Mouse (Mus musculus): Measurements from ENCODE around the gene Mrln.
"Not testable (repeated sequence)": the region's sequence is repeated elsewhere in the genome, so short reads cannot be mapped to it uniquely, and the experiment has no call there.

Mrln gene

GRCm38 (mm10) chr10:70195279-70195678, 9.2 kb upstream of the Mrln start:
- peak; percentile 77 for DNase-seq (ENCODE audit: low spot score)

- DNase-seq (ENCODE audit: low spot score), result peak; percentile 77
Measured at GRCm38 (mm10) chr10:70195786-70196185, 8.7 kb upstream of the Mrln start.

GRCm38 (mm10) chr10:70196666-70197065, 7.8 kb upstream of the Mrln start:
- DNase-seq (ENCODE audit: low spot score), result no peak

- DNase-seq (ENCODE audit: low spot score), result no peak
Measured at GRCm38 (mm10) chr10:70197601-70198000, 6.9 kb upstream of the Mrln start.

- no peak for DNase-seq (ENCODE audit: low spot score)
Measured at GRCm38 (mm10) chr10:70198012-70198411, 6.5 kb upstream of the Mrln start.

- DNase-seq (ENCODE audit: low spot score), result no peak
Measured at GRCm38 (mm10) chr10:70198951-70199463, 5.5 kb upstream of the Mrln start.

- no peak for DNase-seq (ENCODE audit: low spot score)
Measured at GRCm38 (mm10) chr10:70199466-70200210, 4.8 kb upstream of the Mrln start.

- DNase-seq (ENCODE audit: low spot score), result no peak
Measured at GRCm38 (mm10) chr10:70200889-70201500, 3.5 kb upstream of the Mrln start.

GRCm38 (mm10) chr10:70211281-70211680, 6.8 kb downstream of the Mrln start:
- no peak for DNase-seq (ENCODE audit: low spot score)

GRCm38 (mm10) chr10:70220971-70221370, 16.5 kb downstream of the Mrln start:
- no peak for DNase-seq (ENCODE audit: low spot score)

GRCm38 (mm10) chr10:70222231-70222630, 17.8 kb downstream of the Mrln start:
- DNase-seq (ENCODE audit: low spot score), result not testable (repeated sequence)

GRCm38 (mm10) chr10:70224571-70224970, 20.1 kb downstream of the Mrln start:
- DNase-seq (ENCODE audit: low spot score), result no peak

GRCm38 (mm10) chr10:70225760-70226159, 21.3 kb downstream of the Mrln start:
- no peak for DNase-seq (ENCODE audit: low spot score)

GRCm38 (mm10) chr10:70226608-70227007, 22.1 kb downstream of the Mrln start:
- DNase-seq (ENCODE audit: low spot score), result no peak

- DNase-seq (ENCODE audit: low spot score), result no peak
Measured at GRCm38 (mm10) chr10:70230352-70230751, 25.9 kb downstream of the Mrln start.

- no peak for DNase-seq (ENCODE audit: low spot score)
Measured at GRCm38 (mm10) chr10:70237936-70238335, 33.5 kb downstream of the Mrln start.

GRCm38 (mm10) chr10:70242751-70243444, 38.4 kb downstream of the Mrln start:
- peak; percentile 40 for DNase-seq (ENCODE audit: low spot score)

- peak; percentile 92 for DNase-seq (ENCODE audit: low spot score)
Measured at GRCm38 (mm10) chr10:70244921-70245558, 40.6 kb downstream of the Mrln start, which contains the start of gene Slc16a9. TSS of gene Slc16a9 (plus strand) at chr10:70245100.

GRCm38 (mm10) chr10:70245559-70245945, 41.1 kb downstream of the Mrln start:
- DNase-seq (ENCODE audit: low spot score), result peak; percentile 45

GRCm38 (mm10) chr10:70246076-70246475, 41.6 kb downstream of the Mrln start:
- DNase-seq (ENCODE audit: low spot score), result no peak

GRCm38 (mm10) chr10:70250354-70250753, 45.9 kb downstream of the Mrln start:
- no peak for DNase-seq (ENCODE audit: low spot score)

- DNase-seq (ENCODE audit: low spot score), result no peak
Measured at GRCm38 (mm10) chr10:70250766-70251165, 46.3 kb downstream of the Mrln start.

Data from yolk sac, embryonic 10.5 days (tissue).